ENCODE assay signal across 22 mouse cellular contexts in the genomic region with DNA sequence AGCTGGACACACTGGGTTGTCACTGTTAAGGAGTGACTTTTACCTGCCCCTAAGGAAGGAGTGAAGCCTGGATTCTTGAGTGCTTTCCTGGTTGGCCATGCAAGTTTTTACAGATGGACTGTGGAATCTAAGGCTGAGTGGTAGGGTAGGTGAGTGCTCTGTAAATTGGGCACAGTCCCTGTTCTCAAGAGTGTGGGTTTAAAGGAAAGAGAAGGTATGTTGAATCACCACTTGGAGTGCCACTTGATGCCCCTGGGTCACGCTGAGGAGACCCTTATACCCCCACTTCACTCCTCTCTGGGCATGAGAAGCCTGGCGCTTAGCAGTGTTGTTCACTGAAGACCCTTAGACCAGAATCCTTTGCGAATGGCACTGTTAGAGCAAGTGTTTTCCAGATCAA. TPM values are rescaled to one million over a fixed set of nuclear protein-coding genes. Genes with fewer than 3 reads are reported as not detected.
"Had no signal": no experiment of that assay in that cellular context is flagged by ENCODE, and none has a peak within 500 bp of the region (broad histone marks: within the 10 kb centered on the region; RNA-seq: fewer than 3 reads in every experiment).

No protein-coding gene starts in this region.

- H3K4me2 ChIP-seq: midbrain, embryonic 12.5 days; midbrain, embryonic 15.5 days; neural tube, embryonic 13.5 days; stomach, embryonic 15.5 days had no signal

- H3K9ac ChIP-seq: liver, embryonic 14.5 days; liver, postnatal 0 days; midbrain, embryonic 12.5 days; midbrain, embryonic 15.5 days; neural tube, embryonic 13.5 days; stomach, embryonic 15.5 days had no signal

- ATAC-seq: intestine, postnatal 0 days; liver, postnatal 0 days; midbrain, embryonic 15.5 days had no signal

- H3K27me3 ChIP-seq: midbrain, embryonic 12.5 days; midbrain, embryonic 15.5 days; neural tube, embryonic 13.5 days; stomach, embryonic 15.5 days had no signal

- DNase-seq: kidney, adult 2 months; kidney, postnatal 10 days; kidney, postnatal 36 days; layer of hippocampus, postnatal 36 days; liver, postnatal 0 days; retina, postnatal 1 day; right cerebral cortex, postnatal 25 days; spleen, adult 18-20 months; thymus, postnatal 25 days had no signal

- H3K9me3 ChIP-seq: midbrain, embryonic 12.5 days; midbrain, embryonic 15.5 days; neural tube, embryonic 13.5 days; stomach, embryonic 15.5 days had no signal

- H3K27ac ChIP-seq: left cerebral cortex, adult 2 months; liver, embryonic 14.5 days; midbrain, embryonic 12.5 days; midbrain, embryonic 15.5 days; neural tube, embryonic 13.5 days; stomach, embryonic 15.5 days had no signal

- H3K4me1 ChIP-seq: megakaryocyte, embryonic 14.5 days; midbrain, embryonic 12.5 days; midbrain, embryonic 15.5 days; neural tube, embryonic 13.5 days; stomach, embryonic 15.5 days had no signal

- H3K4me3 ChIP-seq: left cerebral cortex, adult 2 months; megakaryocyte, embryonic 14.5 days; midbrain, embryonic 12.5 days; midbrain, embryonic 15.5 days; neural tube, embryonic 13.5 days; stomach, embryonic 15.5 days had no signal

- H3K36me3 ChIP-seq: midbrain, embryonic 12.5 days; midbrain, embryonic 15.5 days; neural tube, embryonic 13.5 days; stomach, embryonic 15.5 days had no signal

RNA-seq across cellular contexts. Expression of gene Tex35, which starts 9.0 kb away (rescaled TPM):
- polyA plus RNA-seq: intestine, embryonic 14.5 days; intestine, postnatal 0 days; kidney, embryonic 14.5 days; limb, embryonic 11.5 days; limb, embryonic 14.5 days; liver, embryonic 14.5 days; liver, postnatal 0 days; midbrain, embryonic 12.5 days; midbrain, embryonic 15.5 days; neural tube, embryonic 13.5 days; stomach, embryonic 15.5 days; thymus, postnatal 0 days had no signal
